Mouse (Mus musculus) lung, postnatal 0 days (tissue): ENCODE results near the gene Arhgef28.

Experiments used
- CTCF ChIP-seq: IDR thresholded peaks from 2 replicates; pipeline ENCODE4 v1.5.1; 2016; ENCODE audit warnings: antibody characterized with exemption, mild to moderate bottlenecking
- EP300 ChIP-seq: IDR thresholded peaks from 2 replicates; pipeline ENCODE4 v1.6.1; 2016; ENCODE audit warnings: antibody characterized with exemption, mild to moderate bottlenecking, control low read depth

DNA sequence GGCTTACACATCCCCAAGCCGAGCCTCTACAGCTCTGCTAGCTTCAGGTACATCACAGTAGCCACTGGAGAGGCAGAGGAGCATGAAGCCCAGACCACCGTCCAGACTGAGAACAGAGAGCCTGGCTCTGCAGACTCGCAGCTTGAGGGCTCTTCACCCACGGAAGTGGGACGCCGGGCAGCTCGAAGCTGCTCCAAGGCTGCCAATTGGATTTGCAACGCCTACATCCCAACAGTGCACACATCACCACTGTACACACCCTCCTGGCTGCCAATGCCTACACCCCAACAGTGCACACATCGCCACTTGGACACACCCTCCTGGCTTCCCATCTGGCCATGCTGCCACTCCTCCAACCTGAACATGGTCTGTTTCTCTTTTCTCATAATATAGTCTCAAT lies 65.6 kb downstream of the Arhgef28 start:
- TF ChIP-seq EP300 (no peak), CTCF (no peak)
